Mouse (Mus musculus) frontal cortex, postnatal 14 days (tissue): Measurements from ENCODE around the gene Endod1.

Experiments used
- DNase-seq, 2 experiments: peaks; one replicate each; pipeline ENCODE4 v3.0.0; 2022; ENCODE audit warnings: low spot score in 2 of 2

Gene Endod1

GRCm38 (mm10) chr9:14381353-14382055, at the start of gene Endod1:
Endod1 (minus strand) TSS chr9:14381507.
- no peak for DNase-seq

GRCm38 (mm10) chr9:14409153-14409552, 27.8 kb upstream of the Endod1 start:
- no peak for DNase-seq

- DNase-seq: no peak
Measured at GRCm38 (mm10) chr9:14408044-14408443, 26.7 kb upstream of the Endod1 start.

- no peak for DNase-seq
Measured at GRCm38 (mm10) chr9:14406056-14406455, 24.7 kb upstream of the Endod1 start.

- no peak for DNase-seq
Measured at GRCm38 (mm10) chr9:14402099-14402498, 20.8 kb upstream of the Endod1 start.

- no peak for DNase-seq
Measured at GRCm38 (mm10) chr9:14400392-14400791, 19.1 kb upstream of the Endod1 start.

- no peak for DNase-seq
Measured at GRCm38 (mm10) chr9:14398946-14399345, 17.6 kb upstream of the Endod1 start.

GRCm38 (mm10) chr9:14398084-14398483, 16.8 kb upstream of the Endod1 start:
- no peak for DNase-seq

- DNase-seq: no peak
Measured at GRCm38 (mm10) chr9:14397449-14397819, 16.1 kb upstream of the Endod1 start.

GRCm38 (mm10) chr9:14396819-14397448, 15.6 kb upstream of the Endod1 start:
- DNase-seq: no peak

GRCm38 (mm10) chr9:14396096-14396495, 14.8 kb upstream of the Endod1 start:
- DNase-seq: no peak

GRCm38 (mm10) chr9:14394956-14395561, 13.8 kb upstream of the Endod1 start:
- DNase-seq: no peak

GRCm38 (mm10) chr9:14391841-14392318, 10.6 kb upstream of the Endod1 start:
- DNase-seq: no peak

GRCm38 (mm10) chr9:14391286-14391685, 10.0 kb upstream of the Endod1 start:
- DNase-seq: no peak

- DNase-seq: no peak
Measured at GRCm38 (mm10) chr9:14390278-14390677, 9.0 kb upstream of the Endod1 start.

GRCm38 (mm10) chr9:14389050-14389621, 7.8 kb upstream of the Endod1 start:
- DNase-seq: no peak

GRCm38 (mm10) chr9:14388001-14388400, 6.7 kb upstream of the Endod1 start:
- DNase-seq: no peak

GRCm38 (mm10) chr9:14386831-14387230, 5.5 kb upstream of the Endod1 start:
- DNase-seq: no peak

GRCm38 (mm10) chr9:14385665-14386064, 4.4 kb upstream of the Endod1 start:
- DNase-seq: no peak

GRCm38 (mm10) chr9:14383186-14383920, 2.0 kb upstream of the Endod1 start:
- no peak for DNase-seq

GRCm38 (mm10) chr9:14382256-14382791, 1.0 kb upstream of the Endod1 start:
- DNase-seq: no peak
